Mouse (Mus musculus): ENCODE measurements around the gene Stfa2.
"Not testable (repeated sequence)": the region's sequence is repeated elsewhere in the genome, so short reads cannot be mapped to it uniquely, and the experiment has no call there.

Stfa2 gene

GRCm38 (mm10) chr16:36408357-36408756, at the start of gene Stfa2:
Gene Stfa2, minus strand, starts transcription at chr16:36408457.
- no peak for DNase-seq

GRCm38 (mm10) chr16:36455342-36455802, 47.1 kb upstream of the Stfa2 start, which contains the start of gene Stfa3:
Gene Stfa3, minus strand, starts transcription at chr16:36455392.
- DNase-seq: no peak

GRCm38 (mm10) chr16:36420979-36421378, 12.7 kb upstream of the Stfa2 start:
- not testable (repeated sequence) for DNase-seq

GRCm38 (mm10) chr16:36389060-36389459, 19.2 kb downstream of the Stfa2 start:
- no peak for DNase-seq

GRCm38 (mm10) chr16:36367648-36368047, 40.6 kb downstream of the Stfa2 start, which contains the start of gene BC100530:
Gene BC100530, minus strand, starts transcription at chr16:36367748.
- DNase-seq: not testable (repeated sequence)

Data from kidney, postnatal 10 days (tissue).